Mouse (Mus musculus): ENCODE results near the gene Agbl2. TPM values are rescaled to one million over a fixed set of nuclear protein-coding genes. Genes with fewer than 3 reads are reported as not detected.

Gene Agbl2
- polyA plus RNA-seq, 2 experiments = 0.06 TPM; not detected in 1

DNA sequence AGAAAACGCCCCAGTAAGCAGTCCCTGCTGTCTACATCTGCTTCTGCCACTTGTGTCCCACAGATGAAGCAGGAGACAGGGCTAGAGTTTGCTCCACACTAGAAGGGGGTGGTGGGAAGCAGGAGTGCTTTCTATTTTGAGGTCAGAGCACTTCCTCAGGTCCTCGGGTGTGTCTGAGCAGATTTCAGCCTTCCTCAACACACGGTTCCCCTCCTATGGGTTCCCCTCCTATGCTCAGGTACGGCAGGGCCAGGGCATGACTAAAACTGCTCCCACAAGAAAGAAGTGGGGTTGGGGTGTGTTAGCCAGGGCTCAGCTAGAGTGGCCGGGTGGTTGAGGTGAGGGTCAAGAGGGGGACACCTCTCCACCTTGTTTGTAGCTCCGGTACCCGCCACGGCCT, 28.2 kb downstream of the Agbl2 start:
- H3K4me1 ChIP-seq (replicated peaks; ENCODE audit: control insufficient read depth in 2 of 2, insufficient read depth in 2 of 2, low read length in 1 of 2) = no peaks in the 10 kb centered on the region
- H3K36me3 ChIP-seq (replicated peaks; ENCODE audit: control insufficient read depth, insufficient read depth, low read depth) = no peaks in the 10 kb centered on the region
- H3K9ac ChIP-seq (replicated peaks) = no peak overlapping the region
- ATAC-seq (ENCODE audit: insufficient read depth) (no peak), DNase-seq (ENCODE audit: low read depth in 3 of 3, low spot score in 3 of 3) (no peak)
- no peaks in the 10 kb centered on the region for H3K9me3 ChIP-seq (ENCODE audit: control insufficient read depth, low read length)
- no peak overlapping the region for H3K27ac ChIP-seq
- WGBS (ENCODE audit: insufficient replicate concordance) = 55% methylated on average over 8 of the region's 8 CpGs
- no peak overlapping the region for H3K4me2 ChIP-seq (ENCODE audit: low read depth)
- TF ChIP-seq EP300 (IDR thresholded peaks at IDR 0.05; ENCODE audit: low read depth) (no peak), CTCF (IDR thresholded peaks at IDR 0.05; ENCODE audit: low read depth) (no peak)
- no peak overlapping the region for H3K4me3 ChIP-seq (ENCODE audit: insufficient read depth in 1 of 2, low read depth in 2 of 2, low read length in 2 of 2)
- no peaks in the 10 kb centered on the region for H3K27me3 ChIP-seq (ENCODE audit: control insufficient read depth, insufficient read depth, low read length)

DNA sequence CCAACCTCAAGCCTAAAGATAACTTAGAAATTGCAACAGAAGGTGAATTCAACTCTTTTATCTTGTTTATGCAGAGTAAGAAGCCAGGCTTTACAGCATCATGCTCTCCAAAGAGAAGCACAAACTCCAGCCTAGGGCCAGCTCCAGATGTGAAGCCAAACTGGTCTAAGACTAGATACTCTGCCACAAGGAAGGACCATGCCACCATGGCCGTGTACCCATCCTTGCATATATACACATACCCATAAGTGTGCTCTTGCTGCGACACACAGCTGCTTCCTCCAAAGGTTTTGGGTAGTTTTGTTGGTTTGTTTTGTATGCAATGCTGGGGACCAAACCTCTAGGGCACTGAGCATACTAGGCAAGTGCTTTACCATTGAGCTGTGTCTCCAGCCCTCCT, 32.7 kb downstream of the Agbl2 start:
- Histone ChIP-seq H3K4me1 (replicated peaks; ENCODE audit: control insufficient read depth in 2 of 2, insufficient read depth in 2 of 2, low read length in 1 of 2) (no peaks in the 10 kb centered on the region), H3K27ac (no peak overlapping the region), H3K9me3 (ENCODE audit: control insufficient read depth, low read length) (no peaks in the 10 kb centered on the region), H3K36me3 (replicated peaks; ENCODE audit: control insufficient read depth, insufficient read depth, low read depth) (no peaks in the 10 kb centered on the region), H3K9ac (replicated peaks) (no peak overlapping the region), H3K4me3 (ENCODE audit: insufficient read depth in 1 of 2, low read depth in 2 of 2, low read length in 2 of 2) (no peak overlapping the region), H3K27me3 (ENCODE audit: control insufficient read depth, insufficient read depth, low read length) (no peaks in the 10 kb centered on the region), H3K4me2 (ENCODE audit: low read depth) (no peak overlapping the region)
- 48% methylated on average over 2 of the region's 2 CpGs for WGBS (ENCODE audit: insufficient replicate concordance)
- TF ChIP-seq EP300 (IDR thresholded peaks at IDR 0.05; ENCODE audit: low read depth) = no peak
- TF ChIP-seq CTCF (IDR thresholded peaks at IDR 0.05; ENCODE audit: low read depth) = no peak
- ATAC-seq (ENCODE audit: insufficient read depth) (no peak), DNase-seq (ENCODE audit: low read depth in 3 of 3, low spot score in 3 of 3) (no peak)

DNA sequence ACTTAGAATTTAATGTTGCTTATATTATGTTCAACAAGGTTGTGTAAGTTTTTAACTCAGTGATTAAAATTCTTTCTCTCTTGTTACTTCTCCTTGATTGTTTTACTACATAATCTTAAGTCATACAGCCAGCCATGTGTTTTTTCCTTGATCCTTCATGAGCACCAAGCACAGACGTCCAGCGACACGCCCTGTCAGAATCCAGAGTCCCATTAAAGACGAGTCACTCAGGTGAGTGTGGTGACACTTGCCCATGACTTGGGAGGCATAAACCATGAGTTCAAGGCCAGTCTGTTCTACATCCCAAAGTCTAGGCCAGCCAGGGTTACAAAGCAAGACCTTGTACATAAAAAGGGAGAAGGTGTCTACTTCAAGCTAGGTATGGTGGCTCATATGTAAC, 33.6 kb downstream of the Agbl2 start:
- ATAC-seq (ENCODE audit: insufficient read depth) = no peak
- Histone ChIP-seq H3K4me1 (replicated peaks; ENCODE audit: control insufficient read depth in 2 of 2, insufficient read depth in 2 of 2, low read length in 1 of 2) (no peaks in the 10 kb centered on the region), H3K4me3 (ENCODE audit: insufficient read depth in 1 of 2, low read depth in 2 of 2, low read length in 2 of 2) (no peak overlapping the region), H3K36me3 (replicated peaks; ENCODE audit: control insufficient read depth, insufficient read depth, low read depth) (no peaks in the 10 kb centered on the region), H3K9me3 (ENCODE audit: control insufficient read depth, low read length) (no peaks in the 10 kb centered on the region), H3K4me2 (ENCODE audit: low read depth) (no peak overlapping the region), H3K27me3 (ENCODE audit: control insufficient read depth, insufficient read depth, low read length) (no peaks in the 10 kb centered on the region), H3K27ac (no peak overlapping the region), H3K9ac (replicated peaks) (no peak overlapping the region)
- WGBS (ENCODE audit: insufficient replicate concordance) = 53% methylated on average over 4 of the region's 4 CpGs
- TF ChIP-seq CTCF (IDR thresholded peaks at IDR 0.05; ENCODE audit: low read depth) (no peak), EP300 (IDR thresholded peaks at IDR 0.05; ENCODE audit: low read depth) (no peak)
- no peak for DNase-seq (ENCODE audit: low read depth in 3 of 3, low spot score in 3 of 3)

DNA sequence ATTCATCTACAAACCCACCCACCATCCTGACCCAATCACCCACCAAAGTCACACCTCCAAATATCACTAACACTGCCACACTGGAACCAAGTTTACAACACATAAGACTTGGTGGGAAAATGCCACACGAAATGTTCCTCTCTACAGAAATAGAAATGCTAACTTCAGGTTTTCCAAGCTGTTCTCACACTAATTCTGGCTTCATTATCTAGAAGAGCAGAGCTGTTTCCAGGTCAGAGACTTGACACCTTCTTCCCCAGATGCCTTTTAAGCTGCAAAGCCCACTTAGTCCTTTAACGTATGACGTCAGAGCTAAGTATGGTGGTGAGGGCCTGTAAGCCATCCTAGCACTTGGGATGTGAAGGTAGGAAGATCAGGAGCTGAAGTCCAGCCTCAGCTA, 36.2 kb downstream of the Agbl2 start:
- H3K27ac ChIP-seq = no peak overlapping the region
- H3K36me3 ChIP-seq (replicated peaks; ENCODE audit: control insufficient read depth, insufficient read depth, low read depth) = no peaks in the 10 kb centered on the region
- no peaks in the 10 kb centered on the region for H3K9me3 ChIP-seq (ENCODE audit: control insufficient read depth, low read length)
- no peaks in the 10 kb centered on the region for H3K27me3 ChIP-seq (ENCODE audit: control insufficient read depth, insufficient read depth, low read length)
- H3K4me2 ChIP-seq (ENCODE audit: low read depth) = no peak overlapping the region
- WGBS (ENCODE audit: insufficient replicate concordance) = 80% methylated on average over 3 of the region's 3 CpGs
- H3K4me3 ChIP-seq (ENCODE audit: insufficient read depth in 1 of 2, low read depth in 2 of 2, low read length in 2 of 2) = no peak overlapping the region
- no peaks in the 10 kb centered on the region for H3K4me1 ChIP-seq (replicated peaks; ENCODE audit: control insufficient read depth in 2 of 2, insufficient read depth in 2 of 2, low read length in 1 of 2)
- ATAC-seq (ENCODE audit: insufficient read depth) (no peak), DNase-seq (ENCODE audit: low read depth in 3 of 3, low spot score in 3 of 3) (no peak)
- TF ChIP-seq CTCF (IDR thresholded peaks at IDR 0.05; ENCODE audit: low read depth) (no peak), EP300 (IDR thresholded peaks at IDR 0.05; ENCODE audit: low read depth) (no peak)
- no peak overlapping the region for H3K9ac ChIP-seq (replicated peaks)

DNA sequence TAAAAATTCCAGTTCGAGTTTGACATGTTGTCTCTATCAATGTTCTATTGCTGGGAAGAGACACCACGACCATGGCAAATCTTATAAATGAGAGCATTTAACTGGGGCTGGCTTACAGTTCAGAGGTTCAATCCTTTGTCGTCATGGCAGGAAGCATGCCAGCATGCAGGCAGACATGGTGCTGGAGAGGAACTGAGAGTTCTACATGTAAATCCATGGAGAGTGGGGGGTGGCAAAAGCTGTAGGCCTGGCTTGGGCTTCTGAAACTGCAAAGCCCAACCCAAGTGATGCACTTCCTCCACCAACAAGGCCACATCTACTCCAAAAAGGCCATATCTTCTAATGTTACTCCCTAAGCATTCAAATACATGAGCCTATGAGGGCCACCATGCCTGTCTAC, 38.4 kb downstream of the Agbl2 start:
- Histone ChIP-seq H3K36me3 (replicated peaks; ENCODE audit: control insufficient read depth, insufficient read depth, low read depth) (no peaks in the 10 kb centered on the region), H3K27ac (no peak overlapping the region), H3K4me3 (ENCODE audit: insufficient read depth in 1 of 2, low read depth in 2 of 2, low read length in 2 of 2) (no peak overlapping the region), H3K9ac (replicated peaks) (no peak overlapping the region), H3K4me1 (replicated peaks; ENCODE audit: control insufficient read depth in 2 of 2, insufficient read depth in 2 of 2, low read length in 1 of 2) (no peaks in the 10 kb centered on the region), H3K4me2 (ENCODE audit: low read depth) (no peak overlapping the region), H3K9me3 (ENCODE audit: control insufficient read depth, low read length) (no peaks in the 10 kb centered on the region), H3K27me3 (ENCODE audit: control insufficient read depth, insufficient read depth, low read length) (no peaks in the 10 kb centered on the region)
- ATAC-seq (ENCODE audit: insufficient read depth) (no peak), DNase-seq (ENCODE audit: low read depth in 3 of 3, low spot score in 3 of 3) (no peak)
- TF ChIP-seq CTCF (IDR thresholded peaks at IDR 0.05; ENCODE audit: low read depth) (no peak), EP300 (IDR thresholded peaks at IDR 0.05; ENCODE audit: low read depth) (no peak)
- 54% methylated on average over 3 of the region's 3 CpGs for WGBS (ENCODE audit: insufficient replicate concordance)
